Mouse (Mus musculus) heart, embryonic 15.5 days (tissue): ENCODE data around the gene Gmps. TPM values are rescaled to one million over a fixed set of nuclear protein-coding genes. Genes with fewer than 3 reads are reported as not detected.

ENCODE experiments used
- ATAC-seq: fragments of 200-750 bp; cut with Nextera tagmentation; replicated peaks from 2 replicates; pipeline ENCODE4 v1.8.0; 2017; ENCODE audit warnings: low read depth, moderate TSS enrichment; ENCODE audit not compliant: insufficient number of reproducible peaks, insufficient read depth, low FRiP score
- H3K27ac ChIP-seq: fragments of 300-500 bp; sonication (generic); 2 replicates; pipeline ENCODE4 v1.5.1; 2015; ENCODE audit warnings: mild to moderate bottlenecking, inconsistent platforms
- H3K27me3 ChIP-seq: fragments of 300-500 bp; sonication (generic); 2 replicates; pipeline ENCODE4 v1.6.1; 2015; ENCODE audit warnings: inconsistent platforms
- H3K36me3 ChIP-seq: fragments of 300-500 bp; sonication (generic); 2 replicates; pipeline ENCODE4 v1.6.1; 2015; ENCODE audit warnings: mild to moderate bottlenecking, inconsistent platforms
- H3K4me1 ChIP-seq: fragments of 300-500 bp; sonication (generic); replicated peaks from 2 replicates; pipeline ENCODE4 v1.6.1; 2015; ENCODE audit warnings: inconsistent platforms
- H3K4me2 ChIP-seq: fragments of 300-500 bp; sonication (generic); 2 replicates; pipeline ENCODE4 v1.6.1; 2015; ENCODE audit warnings: inconsistent platforms, mild to moderate bottlenecking, moderate library complexity
- H3K4me3 ChIP-seq: fragments of 300-500 bp; sonication (generic); 2 replicates; pipeline ENCODE4 v1.5.1; 2015; ENCODE audit warnings: mild to moderate bottlenecking, inconsistent platforms
- H3K9ac ChIP-seq: fragments of 300-500 bp; sonication (generic); 2 replicates; pipeline ENCODE4 v1.6.1; 2015; ENCODE audit warnings: mild to moderate bottlenecking, inconsistent platforms
- H3K9me3 ChIP-seq: fragments of 300-500 bp; sonication (generic); replicated peaks from 2 replicates; pipeline ENCODE4 v1.6.1; 2016; ENCODE audit warnings: inconsistent platforms
- WGBS: fragments of 180-500 bp; shearing (Covaris S2); methylation state at CpG from one replicate; pipeline ENCODE4 v1.1.7; 2015; ENCODE audit warnings: mixed read lengths; 5-methylcytosine and 5-hydroxymethylcytosine counted together
- polyA plus RNA-seq: library from polyadenylated mRNA; unstranded; fragments of >200 nt; fragmentation: Nextera tagmentation; extraction: Ambion mirVana; gene quantifications from 2 replicates; pipeline ENCODE4 v1.2.1, GENCODE M21; 2015

Gene Gmps
- polyA plus RNA-seq, 1 experiment from 2014 or later = 32.3 TPM

GRCm38 (mm10) chr3:63977895-63978294 is 2.0 kb downstream of the Gmps start:
- Histone ChIP-seq H3K36me3 (peaks cover 11% of the 10 kb centered on the region), H3K4me1 (peaks cover 22% of the 10 kb centered on the region), H3K4me3 (no peak overlapping the region), H3K27ac (no peak overlapping the region), H3K9me3 (no peaks in the 10 kb centered on the region), H3K27me3 (peaks cover 2% of the 10 kb centered on the region; the same call in 1 of the 2 replicates), H3K4me2 (no peak overlapping the region), H3K9ac (no peak overlapping the region)
- WGBS = 73% methylated on average over 4 of the region's 4 CpGs
- ATAC-seq = no peak

- 82% methylated on average over 1 of the region's 1 CpGs for WGBS
- Histone ChIP-seq H3K9ac (no peak overlapping the region), H3K36me3 (peaks cover 65% of the 10 kb centered on the region), H3K4me2 (no peak overlapping the region), H3K4me1 (no peaks in the 10 kb centered on the region), H3K4me3 (no peak overlapping the region), H3K27me3 (no peaks in the 10 kb centered on the region), H3K9me3 (no peaks in the 10 kb centered on the region), H3K27ac (no peak overlapping the region)
- ATAC-seq = no peak
These were observed 10.8 kb downstream of the Gmps start for GRCm38 (mm10) chr3:63986656-63987055.

GRCm38 (mm10) chr3:63988722-63989440 is 13.0 kb downstream of the Gmps start:
- Histone ChIP-seq H3K36me3 (peaks cover 72% of the 10 kb centered on the region), H3K27ac (no peak overlapping the region), H3K9me3 (no peaks in the 10 kb centered on the region), H3K4me1 (no peaks in the 10 kb centered on the region), H3K9ac (no peak overlapping the region), H3K27me3 (no peaks in the 10 kb centered on the region), H3K4me2 (no peak overlapping the region), H3K4me3 (no peak overlapping the region)
- no peak for ATAC-seq
- WGBS = 93% methylated on average over 3 of the region's 3 CpGs

- H3K4me1 ChIP-seq = no peaks in the 10 kb centered on the region
- ATAC-seq = no peak
- H3K4me3 ChIP-seq = no peak overlapping the region
- no peak overlapping the region for H3K9ac ChIP-seq
- no peak overlapping the region for H3K4me2 ChIP-seq
- peaks cover 6% of the 10 kb centered on the region; the same call in 1 of the 2 replicates for H3K36me3 ChIP-seq
- H3K9me3 ChIP-seq = no peaks in the 10 kb centered on the region
- 88% methylated on average over 3 of the region's 3 CpGs for WGBS
- H3K27me3 ChIP-seq = no peaks in the 10 kb centered on the region
- no peak overlapping the region for H3K27ac ChIP-seq
These were observed 45.5 kb downstream of the Gmps start for GRCm38 (mm10) chr3:64021436-64021835.

- Histone ChIP-seq H3K27ac (no peak overlapping the region), H3K36me3 (peaks cover 6% of the 10 kb centered on the region; the same call in 1 of the 2 replicates), H3K9ac (no peak overlapping the region), H3K4me1 (no peaks in the 10 kb centered on the region), H3K4me3 (no peak overlapping the region), H3K4me2 (no peak overlapping the region), H3K27me3 (no peaks in the 10 kb centered on the region), H3K9me3 (no peaks in the 10 kb centered on the region)
- no peak for ATAC-seq
- WGBS = 77% methylated on average over 2 of the region's 2 CpGs
These were observed 46.0 kb downstream of the Gmps start for GRCm38 (mm10) chr3:64021867-64022266.

GRCm38 (mm10) chr3:64029846-64030245 is 53.9 kb downstream of the Gmps start:
- Histone ChIP-seq H3K27me3 (no peaks in the 10 kb centered on the region), H3K27ac (no peak overlapping the region), H3K4me1 (no peaks in the 10 kb centered on the region), H3K36me3 (no peaks in the 10 kb centered on the region), H3K9ac (no peak overlapping the region), H3K4me2 (no peak overlapping the region), H3K9me3 (no peaks in the 10 kb centered on the region), H3K4me3 (no peak overlapping the region)
- WGBS = 97% methylated on average over 4 of the region's 4 CpGs
- no peak for ATAC-seq

GRCm38 (mm10) chr3:64038136-64038841 is 62.4 kb downstream of the Gmps start:
- WGBS = 51% methylated on average over 7 of the region's 7 CpGs
- Histone ChIP-seq H3K27ac (no peak overlapping the region), H3K36me3 (no peaks in the 10 kb centered on the region), H3K4me3 (no peak overlapping the region), H3K9me3 (no peaks in the 10 kb centered on the region), H3K27me3 (no peaks in the 10 kb centered on the region), H3K4me1 (peaks cover 7% of the 10 kb centered on the region), H3K9ac (no peak overlapping the region), H3K4me2 (no peak overlapping the region)
- ATAC-seq = no peak

GRCm38 (mm10) chr3:64039818-64040784 is 64.2 kb downstream of the Gmps start:
- 0 out of 2 replicates have a peak, but pooled peaks have one; percentile 55 for ATAC-seq
- Histone ChIP-seq H3K4me1 (peaks cover 7% of the 10 kb centered on the region), H3K9ac (peak overlapping the region; percentile 59), H3K27me3 (no peaks in the 10 kb centered on the region), H3K4me3 (peak overlapping the region; percentile 54), H3K9me3 (no peaks in the 10 kb centered on the region), H3K4me2 (peak overlapping the region; percentile 81), H3K36me3 (no peaks in the 10 kb centered on the region), H3K27ac (peak overlapping the region; percentile 47)
- 10% methylated on average over 25 of the region's 25 CpGs for WGBS

Other genes starting within 250 kb of the Gmps start
- gene Plch1, start 76.6 kb upstream of the Gmps start, polyA plus RNA-seq = 0.40 and 0.79 TPM in 2 replicates
- gene E130311K13Rik, start 46.6 kb upstream of the Gmps start, polyA plus RNA-seq = 4.3 and 4.9 TPM in 2 replicates
- 9.2 and 10.5 TPM in 2 replicates for gene Slc33a1, start 11.3 kb upstream of the Gmps start, polyA plus RNA-seq
- gene Vmn2r1, start 105.4 kb downstream of the Gmps start, polyA plus RNA-seq = 0.01 and 0.05 TPM in 2 replicates
- gene Vmn2r2, start 165.8 kb downstream of the Gmps start, polyA plus RNA-seq = not detected in 2 replicates